Mouse (Mus musculus) mouse trophoblast stem cell (cell line): ENCODE data around the gene Scnn1a.

ENCODE experiments used
- in situ Hi-C, 2 experiments: fragments of 300-500 bp; cut with MseI, MboI; formaldehyde crosslinking; loops; 2 replicates in 1 of 2; 3 replicates in 1 of 2; pipeline ENCODE4 v1.15.1; 2025

Gene Scnn1a

GRCm38 (mm10) chr6:125308921-125309320, 11.5 kb upstream of the Scnn1a start:
- in situ Hi-C loops, result no loop called here

- in situ Hi-C loops, result no loop called here
Measured at GRCm38 (mm10) chr6:125309406-125309805, 11.1 kb upstream of the Scnn1a start.

- in situ Hi-C loops, result no loop called here
Measured at GRCm38 (mm10) chr6:125312171-125312570, 8.3 kb upstream of the Scnn1a start.

- in situ Hi-C loops, result no loop called here
Measured at GRCm38 (mm10) chr6:125312581-125313355, 7.7 kb upstream of the Scnn1a start.

- in situ Hi-C loops, result no loop called here
Measured at GRCm38 (mm10) chr6:125313546-125314230, 6.8 kb upstream of the Scnn1a start, which contains the start of gene Ltbr. Ltbr (minus strand) TSS chr6:125313885.

- in situ Hi-C loops, result no loop called here
Measured at GRCm38 (mm10) chr6:125314231-125314563, 6.3 kb upstream of the Scnn1a start.

- in situ Hi-C loops, result no loop called here
Measured at GRCm38 (mm10) chr6:125314746-125315145, 5.7 kb upstream of the Scnn1a start.

GRCm38 (mm10) chr6:125317077-125317476, 3.4 kb upstream of the Scnn1a start:
- in situ Hi-C loops, result no loop called here

- in situ Hi-C loops, result no loop called here
Measured at GRCm38 (mm10) chr6:125318981-125319918, 1.2 kb upstream of the Scnn1a start.

- in situ Hi-C loops, result no loop called here
Measured at GRCm38 (mm10) chr6:125319919-125320296, 551 bp upstream of the Scnn1a start.

GRCm38 (mm10) chr6:125321114-125321855, 826 bp downstream of the Scnn1a start:
- in situ Hi-C loops, result no loop called here

- in situ Hi-C loops, result no loop called here
Measured at GRCm38 (mm10) chr6:125322794-125323193, 2.3 kb downstream of the Scnn1a start.

GRCm38 (mm10) chr6:125323547-125323946, 3.1 kb downstream of the Scnn1a start:
- in situ Hi-C loops, result no loop called here

- in situ Hi-C loops, result no loop called here
Measured at GRCm38 (mm10) chr6:125325337-125325736, 4.9 kb downstream of the Scnn1a start.

GRCm38 (mm10) chr6:125328243-125328642, 7.8 kb downstream of the Scnn1a start:
- in situ Hi-C loops, result no loop called here

GRCm38 (mm10) chr6:125330626-125331326, 10.3 kb downstream of the Scnn1a start:
- in situ Hi-C loops, result loop anchor here in 1 of 2 experiments (5.0 kb wide), 1 partner anchor 37 kb away; no protein-coding TSS in a partner anchor

GRCm38 (mm10) chr6:125333112-125333899, 12.8 kb downstream of the Scnn1a start:
- in situ Hi-C loops, result loop anchor here in 1 of 2 experiments (5.0 kb wide), 1 partner anchor 34 kb away; no protein-coding TSS in a partner anchor

GRCm38 (mm10) chr6:125334356-125334755, 13.9 kb downstream of the Scnn1a start:
- in situ Hi-C loops, result loop anchor here in 1 of 2 experiments (5.0 kb wide), 1 partner anchor 33 kb away; no protein-coding TSS in a partner anchor

GRCm38 (mm10) chr6:125338791-125339660, 18.6 kb downstream of the Scnn1a start:
- in situ Hi-C loops, result no loop called here
